14 mouse cellular contexts compared by ENCODE assay signal in genomic region chr10:60197406-60197821, GRCm38 (mm10). TPM values are rescaled to one million over a fixed set of nuclear protein-coding genes. Genes with fewer than 3 reads are reported as not detected.
A peak's percentile ranks its signal among the peaks of the same experiment; 100 is the strongest.
DNase-seq lines count a peak whose midpoint lies in the region; ATAC-seq and TF ChIP-seq lines count a peak whose summit lies in the region.
"Had no signal": no experiment of that assay in that cellular context is flagged by ENCODE, and none has a peak within 500 bp of the region (broad histone marks: within the 10 kb centered on the region; RNA-seq: fewer than 3 reads in every experiment).

No protein-coding gene starts in this region.

- no peak for TF ChIP-seq EP300 in stomach, postnatal 0 days (optimal IDR thresholded peaks at IDR 0.05)
- peak; percentile 91 for TF ChIP-seq EP300 in lung, postnatal 0 days (IDR thresholded peaks at IDR 0.05)

- TF ChIP-seq CTCF in stomach, postnatal 0 days (IDR thresholded peaks at IDR 0.05; ENCODE audit: low read depth), result no peak
- no peak for TF ChIP-seq CTCF in lung, postnatal 0 days (IDR thresholded peaks at IDR 0.05)

- H3K27me3 ChIP-seq in stomach, embryonic 14.5 days (ENCODE audit: control insufficient read depth, insufficient read depth, low read length), result no peaks in the 10 kb centered on the region
- H3K27me3 ChIP-seq in stomach, postnatal 0 days (ENCODE audit: control insufficient read depth, insufficient read depth, low read length), result no peaks in the 10 kb centered on the region
- H3K27me3 ChIP-seq in lung, postnatal 0 days (replicated peaks; ENCODE audit: insufficient read depth, low read length), result no peaks in the 10 kb centered on the region
- H3K27me3 ChIP-seq: limb, embryonic 12.5 days had no signal

- H3K4me2 ChIP-seq in stomach, embryonic 14.5 days (replicated peaks; ENCODE audit: low read depth, low read length), result no peak overlapping the region
- H3K4me2 ChIP-seq in stomach, postnatal 0 days (replicated peaks; ENCODE audit: low read depth), result no peak overlapping the region
- H3K4me2 ChIP-seq in lung, postnatal 0 days (replicated peaks; ENCODE audit: low read depth, low read length), result no peak overlapping the region
- H3K4me2 ChIP-seq: heart, embryonic 13.5 days; limb, embryonic 12.5 days had no signal

- no peaks in the 10 kb centered on the region for H3K9me3 ChIP-seq in stomach, embryonic 14.5 days (ENCODE audit: control insufficient read depth, low read depth, low read length)
- no peaks in the 10 kb centered on the region for H3K9me3 ChIP-seq in stomach, postnatal 0 days (ENCODE audit: control insufficient read depth, low read length)
- H3K9me3 ChIP-seq in lung, postnatal 0 days (ENCODE audit: low read length), result no peaks in the 10 kb centered on the region
- H3K9me3 ChIP-seq: forebrain, embryonic 10.5 days; heart, embryonic 13.5 days had no signal

- peak overlapping the region; percentile 49; the same call in 1 of the 2 replicates for H3K27ac ChIP-seq in stomach, embryonic 14.5 days (ENCODE audit: low read length)
- H3K27ac ChIP-seq in stomach, postnatal 0 days (replicated peaks), result no peak overlapping the region
- H3K27ac ChIP-seq in lung, postnatal 0 days (ENCODE audit: low read length), result peak overlapping the region; percentile 75
- H3K27ac ChIP-seq: forebrain, embryonic 10.5 days; heart, embryonic 13.5 days; hindbrain, postnatal 0 days; limb, embryonic 12.5 days had no signal

- no peak overlapping the region for H3K4me3 ChIP-seq in stomach, embryonic 14.5 days (ENCODE audit: low read depth, low read length)
- H3K4me3 ChIP-seq in stomach, postnatal 0 days (ENCODE audit: low read depth, low read length), result no peak overlapping the region
- H3K4me3 ChIP-seq in lung, postnatal 0 days (ENCODE audit: low read depth, low read length), result no peak overlapping the region
- H3K4me3 ChIP-seq: forebrain, embryonic 10.5 days; heart, embryonic 13.5 days; limb, embryonic 12.5 days had no signal

- H3K9ac ChIP-seq in stomach, embryonic 14.5 days (replicated peaks; ENCODE audit: low read depth, low read length), result no peak overlapping the region
- no peak overlapping the region for H3K9ac ChIP-seq in stomach, postnatal 0 days (ENCODE audit: low read length)
- no peak overlapping the region for H3K9ac ChIP-seq in lung, postnatal 0 days (replicated peaks; ENCODE audit: low read depth)
- H3K9ac ChIP-seq: heart, embryonic 13.5 days; limb, embryonic 12.5 days had no signal

- H3K4me1 ChIP-seq in stomach, embryonic 14.5 days (ENCODE audit: control insufficient read depth, insufficient read depth, low read length), result peaks cover 29% of the 10 kb centered on the region
- H3K4me1 ChIP-seq in stomach, postnatal 0 days (replicated peaks; ENCODE audit: control insufficient read depth, insufficient read depth), result peaks cover 13% of the 10 kb centered on the region; the same call in 1 of the 2 replicates
- 0 out of 2 replicates have a peak, but pooled peaks cover 2% of the 10 kb centered on the region for H3K4me1 ChIP-seq in lung, postnatal 0 days (ENCODE audit: insufficient read depth, low read depth, low read length)

- WGBS in stomach, embryonic 14.5 days, result 47% methylated on average over 10 of the region's 10 CpGs
- WGBS in stomach, postnatal 0 days, result 45% methylated on average over 10 of the region's 10 CpGs
- WGBS in lung, postnatal 0 days, result 61% methylated on average over 10 of the region's 10 CpGs

- no peaks in the 10 kb centered on the region for H3K36me3 ChIP-seq in stomach, embryonic 14.5 days (ENCODE audit: control insufficient read depth, insufficient read depth, low read length)
- H3K36me3 ChIP-seq in stomach, postnatal 0 days (ENCODE audit: control insufficient read depth, insufficient read depth, low read length), result no peaks in the 10 kb centered on the region
- H3K36me3 ChIP-seq in lung, postnatal 0 days (ENCODE audit: insufficient read depth, low read length), result no peaks in the 10 kb centered on the region
- H3K36me3 ChIP-seq: heart, embryonic 13.5 days; limb, embryonic 12.5 days had no signal

- DNase-seq in heart, postnatal 4 days, result peak; percentile 47
- DNase-seq in heart, adult 9 months (ENCODE audit: low spot score in 2 of 2), result no peak
- DNase-seq in stomach, postnatal 0 days (ENCODE audit: low spot score), result no peak
- DNase-seq in lung, postnatal 0 days (ENCODE audit: low spot score), result peak; percentile 92
- DNase-seq in embryo, embryonic 11 days, result no peak
- DNase-seq in adrenal gland, postnatal 25 days, result no peak
- DNase-seq: right cerebral cortex, postnatal 25 days; thymus, postnatal 36 days had no signal

- ATAC-seq in stomach, embryonic 14.5 days (ENCODE audit: insufficient number of reproducible peaks, insufficient read depth, low FRiP score, low read depth), result no peak; the same call in 1 of the 2 replicates
- ATAC-seq in stomach, postnatal 0 days (ENCODE audit: low FRiP score, low TSS enrichment), result no peak
- peak; percentile 87 for ATAC-seq in lung, postnatal 0 days
- ATAC-seq: activated CD4-positive, CD25-positive, alpha-beta regulatory T cell, adult 4 months; hindbrain, postnatal 0 days had no signal

RNA-seq across cellular contexts. Expression of gene Chst3, which starts 21.6 kb away (rescaled TPM):
- 1 to 10 TPM; 1.6 to 2.4 TPM for total RNA-seq in heart, postnatal 4 days (2021)
- polyA plus RNA-seq in stomach, embryonic 14.5 days (2014; fragmentation: Nextera tagmentation; extraction: Ambion mirVana), result 2.4 and 2.8 TPM in 2 replicates
- polyA plus RNA-seq in stomach, postnatal 0 days (2015; fragmentation: Nextera tagmentation; extraction: Ambion mirVana), result 1.1 and 1.4 TPM in 2 replicates
- 1.8 TPM in 2 replicates for polyA plus RNA-seq in lung, postnatal 0 days (2015; fragmentation: Nextera tagmentation; extraction: Ambion mirVana)
- 0.85 and 1.7 TPM in 2 replicates for total RNA-seq in adrenal gland, postnatal 25 days (2021)

Comparison
In these comparisons a context has a peak if more than half of its experiments do, and no peak if none do; other contexts are left out.
1. DNase-seq: peak in heart, postnatal 4 days (single experiment) and lung, postnatal 0 days (single experiment); none in heart, adult 9 months (0 of 2), stomach, postnatal 0 days (single experiment), embryo, embryonic 11 days (single experiment) and adrenal gland, postnatal 25 days (single experiment).